18 mouse cellular contexts compared by ENCODE assay signal in genomic region chr2:137081001-137081400, GRCm38 (mm10). TPM values are rescaled to one million over a fixed set of nuclear protein-coding genes. Genes with fewer than 3 reads are reported as not detected.
A peak's percentile ranks its signal among the peaks of the same experiment; 100 is the strongest.
DNase-seq lines count a peak whose midpoint lies in the region; ATAC-seq lines count a peak whose summit lies in the region.
"Had no signal": no experiment of that assay in that cellular context is flagged by ENCODE, and none has a peak within 500 bp of the region (broad histone marks: within the 10 kb centered on the region; RNA-seq: fewer than 3 reads in every experiment).

No protein-coding gene starts in this region.

- 84% methylated on average over 7 of the region's 7 CpGs for WGBS in forebrain, embryonic 12.5 days
- 91% methylated on average over 7 of the region's 7 CpGs for WGBS in forebrain, embryonic 10.5 days
- WGBS in kidney, embryonic 15.5 days, result 85% methylated on average over 7 of the region's 7 CpGs
- WGBS in midbrain, embryonic 16.5 days, result 80% methylated on average over 7 of the region's 7 CpGs
- 86% methylated on average over 7 of the region's 7 CpGs for WGBS in midbrain, embryonic 11.5 days

- H3K27me3 ChIP-seq in forebrain, embryonic 12.5 days, result no peaks in the 10 kb centered on the region
- H3K27me3 ChIP-seq in forebrain, embryonic 10.5 days (ENCODE audit: poor library complexity, severe bottlenecking), result no peaks in the 10 kb centered on the region
- no peaks in the 10 kb centered on the region for H3K27me3 ChIP-seq in kidney, embryonic 15.5 days
- no peaks in the 10 kb centered on the region for H3K27me3 ChIP-seq in midbrain, embryonic 16.5 days (ENCODE audit: control insufficient read depth, insufficient read depth, low read depth, low read length)
- H3K27me3 ChIP-seq in midbrain, embryonic 11.5 days (ENCODE audit: control insufficient read depth, insufficient read depth, low read length), result no peaks in the 10 kb centered on the region
- H3K27me3 ChIP-seq: hindbrain, embryonic 13.5 days; liver, embryonic 15.5 days; lung, embryonic 15.5 days; megakaryocyte, embryonic 14.5 days had no signal

- no peak for DNase-seq in forebrain, embryonic 10.5 days (ENCODE audit: extremely low spot score, low spot score)
- no peak for DNase-seq in kidney, adult 8-10 months
- no peak for DNase-seq in midbrain, embryonic 11.5 days (ENCODE audit: low spot score, missing footprints)
- no peak for DNase-seq in MN1 (ENCODE audit: low spot score)
- DNase-seq: cerebellum, adult 11 months; cerebellum, adult 9-11 months; layer of hippocampus, adult 9-11 months; liver; thymus, adult 2 months had no signal

- H3K36me3 ChIP-seq in forebrain, embryonic 12.5 days (replicated peaks), result peaks cover 39% of the 10 kb centered on the region
- H3K36me3 ChIP-seq in forebrain, embryonic 10.5 days (replicated peaks), result peaks cover 51% of the 10 kb centered on the region
- peaks cover 37% of the 10 kb centered on the region for H3K36me3 ChIP-seq in kidney, embryonic 15.5 days
- H3K36me3 ChIP-seq in midbrain, embryonic 16.5 days (ENCODE audit: control insufficient read depth, insufficient read depth, low read length), result peaks cover 3% of the 10 kb centered on the region; the same call in 1 of the 2 replicates
- H3K36me3 ChIP-seq in midbrain, embryonic 11.5 days (ENCODE audit: control insufficient read depth, insufficient read depth, low read length), result peaks cover 25% of the 10 kb centered on the region
- H3K36me3 ChIP-seq: liver, embryonic 15.5 days had no signal

- no peaks in the 10 kb centered on the region for H3K9me3 ChIP-seq in forebrain, embryonic 12.5 days
- H3K9me3 ChIP-seq in forebrain, embryonic 10.5 days, result no peaks in the 10 kb centered on the region
- no peaks in the 10 kb centered on the region for H3K9me3 ChIP-seq in kidney, embryonic 15.5 days (replicated peaks)
- H3K9me3 ChIP-seq in midbrain, embryonic 16.5 days (replicated peaks; ENCODE audit: control insufficient read depth, low read length, poor library complexity, severe bottlenecking), result no peaks in the 10 kb centered on the region
- no peaks in the 10 kb centered on the region for H3K9me3 ChIP-seq in midbrain, embryonic 11.5 days (ENCODE audit: control insufficient read depth, low read length)
- H3K9me3 ChIP-seq: hindbrain, embryonic 13.5 days; liver, embryonic 15.5 days; lung, embryonic 15.5 days had no signal

- no peak overlapping the region for H3K9ac ChIP-seq in forebrain, embryonic 12.5 days
- H3K9ac ChIP-seq in kidney, embryonic 15.5 days, result no peak overlapping the region
- H3K9ac ChIP-seq in midbrain, embryonic 16.5 days (ENCODE audit: low read depth, low read length), result no peak overlapping the region
- no peak overlapping the region for H3K9ac ChIP-seq in midbrain, embryonic 11.5 days (ENCODE audit: low read length)
- H3K9ac ChIP-seq: hindbrain, embryonic 13.5 days; liver, embryonic 15.5 days; lung, embryonic 15.5 days had no signal

- peak; percentile 22; the same call in 1 of the 2 replicates for ATAC-seq in forebrain, embryonic 12.5 days (ENCODE audit: low FRiP score)
- ATAC-seq in kidney, embryonic 15.5 days (replicated peaks; ENCODE audit: low FRiP score), result no peak
- ATAC-seq in midbrain, embryonic 16.5 days, result peak; percentile 29; the same call in 1 of the 2 replicates
- ATAC-seq in midbrain, embryonic 11.5 days (ENCODE audit: low FRiP score), result no peak
- ATAC-seq: CD4-positive, CD25-positive, alpha-beta regulatory T cell, adult 4 months had no signal

- H3K4me1 ChIP-seq in forebrain, embryonic 12.5 days, result peaks cover 17% of the 10 kb centered on the region
- H3K4me1 ChIP-seq in forebrain, embryonic 10.5 days, result peaks cover 35% of the 10 kb centered on the region
- peaks cover 30% of the 10 kb centered on the region for H3K4me1 ChIP-seq in kidney, embryonic 15.5 days
- 0 out of 2 replicates have a peak, but pooled peaks cover 5% of the 10 kb centered on the region for H3K4me1 ChIP-seq in midbrain, embryonic 16.5 days (ENCODE audit: control insufficient read depth, insufficient read depth, low read length)
- peaks cover 4% of the 10 kb centered on the region; the same call in 1 of the 2 replicates for H3K4me1 ChIP-seq in midbrain, embryonic 11.5 days (ENCODE audit: control insufficient read depth, insufficient read depth, low read length)
- H3K4me1 ChIP-seq: liver, embryonic 15.5 days; megakaryocyte, embryonic 14.5 days had no signal

- no peak overlapping the region for H3K4me2 ChIP-seq in forebrain, embryonic 12.5 days
- no peak overlapping the region for H3K4me2 ChIP-seq in kidney, embryonic 15.5 days
- H3K4me2 ChIP-seq in midbrain, embryonic 16.5 days (ENCODE audit: low read length), result no peak overlapping the region
- H3K4me2 ChIP-seq in midbrain, embryonic 11.5 days, result no peak overlapping the region
- H3K4me2 ChIP-seq: heart, embryonic 11.5 days; hindbrain, embryonic 13.5 days; liver, embryonic 15.5 days; lung, embryonic 15.5 days had no signal

- H3K27ac ChIP-seq in forebrain, embryonic 12.5 days, result no peak overlapping the region
- no peak overlapping the region for H3K27ac ChIP-seq in forebrain, embryonic 10.5 days
- H3K27ac ChIP-seq in kidney, embryonic 15.5 days, result 0 out of 2 replicates have a peak overlapping the region, but pooled peaks have one; percentile 34
- H3K27ac ChIP-seq in midbrain, embryonic 16.5 days (ENCODE audit: low read length), result no peak overlapping the region
- no peak overlapping the region; the same call in 1 of the 2 replicates for H3K27ac ChIP-seq in midbrain, embryonic 11.5 days (ENCODE audit: low read depth, low read length)
- H3K27ac ChIP-seq: hindbrain, embryonic 13.5 days; liver, embryonic 15.5 days; lung, embryonic 15.5 days had no signal

- no peak overlapping the region for H3K4me3 ChIP-seq in forebrain, embryonic 12.5 days (replicated peaks)
- H3K4me3 ChIP-seq in forebrain, embryonic 10.5 days, result no peak overlapping the region
- no peak overlapping the region for H3K4me3 ChIP-seq in kidney, embryonic 15.5 days (replicated peaks)
- H3K4me3 ChIP-seq in midbrain, embryonic 16.5 days (ENCODE audit: low read depth, low read length), result no peak overlapping the region
- H3K4me3 ChIP-seq in midbrain, embryonic 11.5 days (ENCODE audit: low read depth, low read length), result no peak overlapping the region
- H3K4me3 ChIP-seq: hindbrain, embryonic 13.5 days; liver, embryonic 15.5 days; lung, embryonic 15.5 days; megakaryocyte, embryonic 14.5 days had no signal

RNA-seq across cellular contexts. Expression of gene Jag1, which starts 35.4 kb away (rescaled TPM):
- 20.5 and 21.2 TPM in 2 replicates for polyA plus RNA-seq in forebrain, embryonic 12.5 days (2016; fragmentation: Nextera tagmentation; extraction: Ambion mirVana)
- 18.9 and 20.4 TPM in 2 replicates for polyA plus RNA-seq in forebrain, embryonic 10.5 days (2016; fragmentation: Nextera tagmentation; extraction: Ambion mirVana)
- 52.2 and 54.6 TPM in 2 replicates for polyA plus RNA-seq in kidney, embryonic 15.5 days (2015; fragmentation: Nextera tagmentation; extraction: Ambion mirVana)
- 8.6 and 10.1 TPM in 2 replicates for polyA plus RNA-seq in midbrain, embryonic 16.5 days (2015; fragmentation: Nextera tagmentation; extraction: Ambion mirVana)
- 35.4 TPM in 2 replicates for polyA plus RNA-seq in midbrain, embryonic 11.5 days (2014; fragmentation: Nextera tagmentation; extraction: Ambion mirVana)

Comparison
In these comparisons a context has a peak if more than half of its experiments do, and no peak if none do; other contexts are left out.
1. ATAC-seq: peak in forebrain, embryonic 12.5 days (single experiment) and midbrain, embryonic 16.5 days (single experiment); none in kidney, embryonic 15.5 days (single experiment) and midbrain, embryonic 11.5 days (single experiment).